Mouse (Mus musculus) mature B cell (primary cell): Measurements from ENCODE around the gene Clasp2.

Experiments used
- in situ Hi-C: fragments of 300-500 bp; cut with MboI; formaldehyde crosslinking; loops from 2 replicates; pipeline ENCODE4 v1.14.3; 2019

Clasp2 gene

GRCm38 (mm10) chr9:113931375-113932099 is 190.3 kb downstream of the Clasp2 start:
- in situ Hi-C loops: no loop called here

- in situ Hi-C loops: no loop called here
Observed at GRCm38 (mm10) chr9:113932100-113932470, 190.8 kb downstream of the Clasp2 start.

- in situ Hi-C loops: no loop called here
Observed at GRCm38 (mm10) chr9:113932501-113932900, 191.2 kb downstream of the Clasp2 start.

- in situ Hi-C loops: no loop called here
Observed at GRCm38 (mm10) chr9:113935638-113936037, 194.4 kb downstream of the Clasp2 start.

GRCm38 (mm10) chr9:113939063-113939850 is 198.0 kb downstream of the Clasp2 start:
- in situ Hi-C loops: no loop called here

GRCm38 (mm10) chr9:113941103-113941805 is 200.0 kb downstream of the Clasp2 start:
- in situ Hi-C loops: no loop called here

GRCm38 (mm10) chr9:113943372-113943771 is 202.1 kb downstream of the Clasp2 start:
- in situ Hi-C loops: no loop called here

- in situ Hi-C loops: no loop called here
Observed at GRCm38 (mm10) chr9:113947216-113947615, 205.9 kb downstream of the Clasp2 start.

GRCm38 (mm10) chr9:113957777-113958176 is 216.5 kb downstream of the Clasp2 start:
- in situ Hi-C loops: no loop called here

- in situ Hi-C loops: no loop called here
Observed at GRCm38 (mm10) chr9:113963718-113964117, 222.4 kb downstream of the Clasp2 start.

- in situ Hi-C loops: no loop called here
Observed at GRCm38 (mm10) chr9:113964415-113964814, 223.1 kb downstream of the Clasp2 start.

GRCm38 (mm10) chr9:113966838-113967237 is 225.6 kb downstream of the Clasp2 start:
- in situ Hi-C loops: no loop called here

- in situ Hi-C loops: no loop called here
Observed at GRCm38 (mm10) chr9:113968967-113969366, 227.7 kb downstream of the Clasp2 start.
